Mouse (Mus musculus): ENCODE measurements around the gene Smoc2. TPM values are rescaled to one million over a fixed set of nuclear protein-coding genes. Genes with fewer than 3 reads are reported as not detected.

Gene Smoc2
- polyA plus RNA-seq, 1 experiment from 2014 or later: 0.92 TPM

GRCm38 (mm10) chr17:14260966-14261365 lies 18.3 kb upstream of the Smoc2 start:
- DNase-seq (no peak), ATAC-seq (ENCODE audit: low FRiP score, low TSS enrichment) (no peak)
- no peaks in the 10 kb centered on the region for H3K9me3 ChIP-seq (ENCODE audit: control insufficient read depth, low read length)
- no peak overlapping the region for H3K4me3 ChIP-seq (replicated peaks; ENCODE audit: low read depth, low read length)
- no peaks in the 10 kb centered on the region for H3K36me3 ChIP-seq (ENCODE audit: control insufficient read depth, insufficient read depth, low read length)
- no peak overlapping the region for H3K27ac ChIP-seq (replicated peaks; ENCODE audit: low read depth, low read length)
- H3K9ac ChIP-seq (replicated peaks; ENCODE audit: low read length): no peak overlapping the region
- H3K4me2 ChIP-seq (ENCODE audit: low read length): no peak overlapping the region
- 89% methylated on average over 3 of the region's 3 CpGs for WGBS
- no peaks in the 10 kb centered on the region for H3K4me1 ChIP-seq (ENCODE audit: control insufficient read depth, insufficient read depth, low read length)
- H3K27me3 ChIP-seq (ENCODE audit: control insufficient read depth, insufficient read depth, low read length): no peaks in the 10 kb centered on the region

GRCm38 (mm10) chr17:14262217-14262616 lies 17.1 kb upstream of the Smoc2 start:
- Histone ChIP-seq H3K27ac (replicated peaks; ENCODE audit: low read depth, low read length) (no peak overlapping the region), H3K9me3 (ENCODE audit: control insufficient read depth, low read length) (no peaks in the 10 kb centered on the region), H3K4me2 (ENCODE audit: low read length) (no peak overlapping the region), H3K4me1 (ENCODE audit: control insufficient read depth, insufficient read depth, low read length) (no peaks in the 10 kb centered on the region), H3K36me3 (ENCODE audit: control insufficient read depth, insufficient read depth, low read length) (no peaks in the 10 kb centered on the region), H3K27me3 (ENCODE audit: control insufficient read depth, insufficient read depth, low read length) (no peaks in the 10 kb centered on the region), H3K4me3 (replicated peaks; ENCODE audit: low read depth, low read length) (no peak overlapping the region), H3K9ac (replicated peaks; ENCODE audit: low read length) (no peak overlapping the region)
- ATAC-seq (ENCODE audit: low FRiP score, low TSS enrichment) (no peak), DNase-seq (no peak)
- WGBS: 91% methylated on average over 10 of the region's 10 CpGs

- 80% methylated on average over 4 of the region's 4 CpGs for WGBS
- no peak for DNase-seq
- no peak overlapping the region for H3K4me2 ChIP-seq (ENCODE audit: low read length)
Measured at GRCm38 (mm10) chr17:14268001-14268400, 11.3 kb upstream of the Smoc2 start.

GRCm38 (mm10) chr17:14273386-14273785 lies 5.9 kb upstream of the Smoc2 start:
- 84% methylated on average over 6 of the region's 6 CpGs for WGBS
- Histone ChIP-seq H3K27ac (replicated peaks; ENCODE audit: low read depth, low read length) (no peak overlapping the region), H3K4me2 (ENCODE audit: low read length) (no peak overlapping the region)

More at GRCm38 (mm10) chr17:14268001-14268400, 11.3 kb upstream of the Smoc2 start:
- no peaks in the 10 kb centered on the region for H3K9me3 ChIP-seq (ENCODE audit: control insufficient read depth, low read length)
- ATAC-seq (ENCODE audit: low FRiP score, low TSS enrichment): no peak
- no peaks in the 10 kb centered on the region for H3K27me3 ChIP-seq (ENCODE audit: control insufficient read depth, insufficient read depth, low read length)
- H3K9ac ChIP-seq (replicated peaks; ENCODE audit: low read length): no peak overlapping the region
- no peak overlapping the region for H3K4me3 ChIP-seq (replicated peaks; ENCODE audit: low read depth, low read length)
- no peaks in the 10 kb centered on the region for H3K4me1 ChIP-seq (ENCODE audit: control insufficient read depth, insufficient read depth, low read length)
- no peaks in the 10 kb centered on the region for H3K36me3 ChIP-seq (ENCODE audit: control insufficient read depth, insufficient read depth, low read length)
- no peak overlapping the region for H3K27ac ChIP-seq (replicated peaks; ENCODE audit: low read depth, low read length)

GRCm38 (mm10) chr17:14277310-14277709 lies 2.0 kb upstream of the Smoc2 start:
- Histone ChIP-seq H3K36me3 (ENCODE audit: control insufficient read depth, insufficient read depth, low read length) (no peaks in the 10 kb centered on the region), H3K9ac (replicated peaks; ENCODE audit: low read length) (no peak overlapping the region), H3K4me2 (ENCODE audit: low read length) (no peak overlapping the region), H3K4me1 (ENCODE audit: control insufficient read depth, insufficient read depth, low read length) (no peaks in the 10 kb centered on the region), H3K27ac (replicated peaks; ENCODE audit: low read depth, low read length) (no peak overlapping the region), H3K9me3 (ENCODE audit: control insufficient read depth, low read length) (no peaks in the 10 kb centered on the region), H3K27me3 (ENCODE audit: control insufficient read depth, insufficient read depth, low read length) (peaks cover 44% of the 10 kb centered on the region), H3K4me3 (replicated peaks; ENCODE audit: low read depth, low read length) (no peak overlapping the region)
- 89% methylated on average over 7 of the region's 7 CpGs for WGBS
- DNase-seq (no peak), ATAC-seq (ENCODE audit: low FRiP score, low TSS enrichment) (no peak)

More at GRCm38 (mm10) chr17:14273386-14273785, 5.9 kb upstream of the Smoc2 start:
- Histone ChIP-seq H3K9ac (replicated peaks; ENCODE audit: low read length) (no peak overlapping the region), H3K9me3 (ENCODE audit: control insufficient read depth, low read length) (no peaks in the 10 kb centered on the region), H3K4me1 (ENCODE audit: control insufficient read depth, insufficient read depth, low read length) (no peaks in the 10 kb centered on the region), H3K27me3 (ENCODE audit: control insufficient read depth, insufficient read depth, low read length) (peaks cover 6% of the 10 kb centered on the region), H3K36me3 (ENCODE audit: control insufficient read depth, insufficient read depth, low read length) (no peaks in the 10 kb centered on the region), H3K4me3 (replicated peaks; ENCODE audit: low read depth, low read length) (no peak overlapping the region)
- ATAC-seq (ENCODE audit: low FRiP score, low TSS enrichment): no peak
- no peak for DNase-seq

- no peaks in the 10 kb centered on the region for H3K9me3 ChIP-seq (ENCODE audit: control insufficient read depth, low read length)
- 5% methylated on average over 10 of the region's 10 CpGs for WGBS
- H3K4me1 ChIP-seq (ENCODE audit: control insufficient read depth, insufficient read depth, low read length): no peaks in the 10 kb centered on the region
- H3K36me3 ChIP-seq (ENCODE audit: control insufficient read depth, insufficient read depth, low read length): no peaks in the 10 kb centered on the region
- 0 out of 2 replicates have a peak overlapping the region, but pooled peaks have one; percentile 16 for H3K9ac ChIP-seq (replicated peaks; ENCODE audit: low read length)
- DNase-seq: no peak
- peak; percentile 14; the same call in 1 of the 2 replicates for ATAC-seq (ENCODE audit: low FRiP score, low TSS enrichment)
- H3K27me3 ChIP-seq (ENCODE audit: control insufficient read depth, insufficient read depth, low read length): peaks cover 48% of the 10 kb centered on the region
- peak overlapping the region; percentile 40 for H3K4me3 ChIP-seq (replicated peaks; ENCODE audit: low read depth, low read length)
- H3K4me2 ChIP-seq (ENCODE audit: low read length): peak overlapping the region; percentile 73
- H3K27ac ChIP-seq (replicated peaks; ENCODE audit: low read depth, low read length): no peak overlapping the region
Measured at GRCm38 (mm10) chr17:14279966-14280300, 627 bp downstream of the Smoc2 start.

- H3K27ac ChIP-seq (replicated peaks; ENCODE audit: low read depth, low read length): no peak overlapping the region
- peak; percentile 46; the same call in 1 of the 2 replicates for ATAC-seq (ENCODE audit: low FRiP score, low TSS enrichment)
- peak overlapping the region; percentile 40 for H3K4me3 ChIP-seq (replicated peaks; ENCODE audit: low read depth, low read length)
- under 1% methylated on average over 31 of the region's 31 CpGs for WGBS
- no peaks in the 10 kb centered on the region for H3K36me3 ChIP-seq (ENCODE audit: control insufficient read depth, insufficient read depth, low read length)
- H3K4me2 ChIP-seq (ENCODE audit: low read length): peak overlapping the region; percentile 73
- H3K27me3 ChIP-seq (ENCODE audit: control insufficient read depth, insufficient read depth, low read length): peaks cover 48% of the 10 kb centered on the region
- no peaks in the 10 kb centered on the region for H3K9me3 ChIP-seq (ENCODE audit: control insufficient read depth, low read length)
- peak; percentile 30 for DNase-seq
- H3K9ac ChIP-seq (replicated peaks; ENCODE audit: low read length): no peak overlapping the region
- H3K4me1 ChIP-seq (ENCODE audit: control insufficient read depth, insufficient read depth, low read length): no peaks in the 10 kb centered on the region
Measured at GRCm38 (mm10) chr17:14280425-14280833, 1.1 kb downstream of the Smoc2 start.

GRCm38 (mm10) chr17:14288015-14288616 lies 8.8 kb downstream of the Smoc2 start:
- ATAC-seq (ENCODE audit: low FRiP score, low TSS enrichment) (peak; percentile 82; the same call in 1 of the 2 replicates), DNase-seq (peak; percentile 93)
- Histone ChIP-seq H3K27ac (replicated peaks; ENCODE audit: low read depth, low read length) (no peak overlapping the region), H3K9me3 (ENCODE audit: control insufficient read depth, low read length) (no peaks in the 10 kb centered on the region), H3K4me1 (ENCODE audit: control insufficient read depth, insufficient read depth, low read length) (no peaks in the 10 kb centered on the region), H3K36me3 (ENCODE audit: control insufficient read depth, insufficient read depth, low read length) (no peaks in the 10 kb centered on the region), H3K9ac (replicated peaks; ENCODE audit: low read length) (no peak overlapping the region), H3K4me2 (ENCODE audit: low read length) (no peak overlapping the region), H3K27me3 (ENCODE audit: control insufficient read depth, insufficient read depth, low read length) (no peaks in the 10 kb centered on the region), H3K4me3 (replicated peaks; ENCODE audit: low read depth, low read length) (no peak overlapping the region)
- 44% methylated on average over 7 of the region's 7 CpGs for WGBS

- ATAC-seq (ENCODE audit: low FRiP score, low TSS enrichment): no peak
- WGBS: 47% methylated on average over 5 of the region's 5 CpGs
- Histone ChIP-seq H3K36me3 (ENCODE audit: control insufficient read depth, insufficient read depth, low read length) (no peaks in the 10 kb centered on the region), H3K4me3 (replicated peaks; ENCODE audit: low read depth, low read length) (no peak overlapping the region), H3K9me3 (ENCODE audit: control insufficient read depth, low read length) (no peaks in the 10 kb centered on the region), H3K9ac (replicated peaks; ENCODE audit: low read length) (no peak overlapping the region), H3K4me1 (ENCODE audit: control insufficient read depth, insufficient read depth, low read length) (no peaks in the 10 kb centered on the region), H3K27me3 (ENCODE audit: control insufficient read depth, insufficient read depth, low read length) (no peaks in the 10 kb centered on the region), H3K27ac (replicated peaks; ENCODE audit: low read depth, low read length) (no peak overlapping the region), H3K4me2 (ENCODE audit: low read length) (no peak overlapping the region)
- DNase-seq: no peak
Measured at GRCm38 (mm10) chr17:14293617-14294016, 14.3 kb downstream of the Smoc2 start.

Measured in midbrain, embryonic 14.5 days (tissue).